Mouse (Mus musculus): ENCODE data around the gene Rorb. TPM values are rescaled to one million over a fixed set of nuclear protein-coding genes. Genes with fewer than 3 reads are reported as not detected.

The Rorb gene
- total and polyA plus RNA-seq, 3 experiments: not detected

GRCm38 (mm10) chr19:19097149-19097548 is 13.8 kb downstream of the Rorb start:
- TF ChIP-seq KAT2A (IDR thresholded peaks at IDR 0.05; ENCODE audit: insufficient replicate concordance, low read length): no peak
- no peak for TF ChIP-seq TBP (conservative IDR thresholded peaks at IDR 0.05; ENCODE audit: low read depth, low read length)
- no peak for TF ChIP-seq RCOR1 (conservative IDR thresholded peaks at IDR 0.05; ENCODE audit: low read depth, low read length)
- TF ChIP-seq HCFC1 (IDR thresholded peaks at IDR 0.05; ENCODE audit: low read depth, low read length): no peak
- no peak for TF ChIP-seq ZC3H11A (IDR thresholded peaks at IDR 0.05; ENCODE audit: low read depth, low read length)
- TF ChIP-seq ETS1 (conservative IDR thresholded peaks at IDR 0.05; ENCODE audit: low read depth, low read length): no peak
- no peak for TF ChIP-seq BHLHE40 (IDR thresholded peaks at IDR 0.05; ENCODE audit: low read depth, low read length)
- no peak for TF ChIP-seq UBTF (IDR thresholded peaks at IDR 0.05; ENCODE audit: low read depth, low read length)
- TF ChIP-seq PAX5 (IDR thresholded peaks at IDR 0.05; ENCODE audit: low read length): no peak
- no peak for TF ChIP-seq TCF12 (IDR thresholded peaks at IDR 0.05; ENCODE audit: low read depth, low read length)
- TF ChIP-seq USF1 (IDR thresholded peaks at IDR 0.05; ENCODE audit: low read depth, low read length): no peak
- TF ChIP-seq CHD1 (IDR thresholded peaks at IDR 0.05; ENCODE audit: low read depth, low read length): no peak
- TF ChIP-seq POLR2A (IDR thresholded peaks at IDR 0.05; ENCODE audit: low read depth, low read length): no peak
- no peak for TF ChIP-seq IRF4 (IDR thresholded peaks at IDR 0.05; ENCODE audit: low read depth, low read length)
- TF ChIP-seq RAD21 (IDR thresholded peaks at IDR 0.05; ENCODE audit: low read depth, low read length): no peak
- no peak for TF ChIP-seq ZMIZ1 (IDR thresholded peaks at IDR 0.05; ENCODE audit: low read depth, low read length)
- TF ChIP-seq MEF2A (IDR thresholded peaks at IDR 0.05; ENCODE audit: borderline replicate concordance, low read depth, low read length): no peak
- no peak for TF ChIP-seq CHD2 (IDR thresholded peaks at IDR 0.05; ENCODE audit: low read length)
- TF ChIP-seq JUN (IDR thresholded peaks at IDR 0.05; ENCODE audit: insufficient read depth, low read depth, low read length): no peak
- dilution Hi-C loops (cut with MboI; ENCODE audit: extremely low pct_ligation_motif_present, extremely low pct_unique_long_range_greater_than_20kb, low sequenced_read_pairs): no loop called here

GRCm38 (mm10) chr19:19089427-19089826 is 21.6 kb downstream of the Rorb start:
- dilution Hi-C loops (cut with MboI; ENCODE audit: extremely low pct_ligation_motif_present, extremely low pct_unique_long_range_greater_than_20kb, low sequenced_read_pairs) (no loop called here), in situ Hi-C loops (cut with MboI; ENCODE audit: low pct_ligation_motif_present, low pct_unique_long_range_greater_than_20kb, low sequenced_read_pairs) (no loop called here)
- no peak overlapping the region for H3K9ac ChIP-seq (ENCODE audit: insufficient read depth, low read depth)
- no peak overlapping the region for H3K27ac ChIP-seq (ENCODE audit: insufficient read depth, low read depth)
- no peak for DNase-seq (ENCODE audit: extremely low read depth)
- H3K79me2 ChIP-seq (replicated peaks; ENCODE audit: control insufficient read depth, extremely low read depth, insufficient read depth, poor library complexity, severe bottlenecking): no peaks in the 10 kb centered on the region
- no peaks in the 10 kb centered on the region for H3K27me3 ChIP-seq (replicated peaks)
- H3K4me2 ChIP-seq (ENCODE audit: insufficient read depth, low read depth, poor library complexity, severe bottlenecking): no peak overlapping the region
- no peaks in the 10 kb centered on the region for H3K36me3 ChIP-seq (replicated peaks in 1 of 2; ENCODE audit: control insufficient read depth in 1 of 2, insufficient read depth in 1 of 2, low read length in 1 of 2)
- H3K9me3 ChIP-seq (replicated peaks; ENCODE audit: low read length): no peaks in the 10 kb centered on the region
- H3K4me1 ChIP-seq (ENCODE audit: control insufficient read depth in 1 of 2, insufficient read depth in 2 of 2): no peaks in the 10 kb centered on the region
- H3K4me3 ChIP-seq (replicated peaks in 1 of 3; ENCODE audit: low read depth in 2 of 3, low read length in 2 of 3, poor library complexity in 1 of 3): no peak overlapping the region
- TF ChIP-seq ZKSCAN1 (IDR thresholded peaks at IDR 0.05; ENCODE audit: borderline replicate concordance, low read depth, low read length): no peak
- no peak for TF ChIP-seq ELF1 (IDR thresholded peaks at IDR 0.05; ENCODE audit: low read depth, low read length)
- TF ChIP-seq ZNF384 (IDR thresholded peaks at IDR 0.05; ENCODE audit: low read depth, low read length): no peak

More at GRCm38 (mm10) chr19:19097149-19097548, 13.8 kb downstream of the Rorb start:
- no peak overlapping the region for H3K4me3 ChIP-seq (replicated peaks in 1 of 3; ENCODE audit: low read depth in 2 of 3, low read length in 2 of 3, poor library complexity in 1 of 3)
- no peak overlapping the region for H3K27ac ChIP-seq (ENCODE audit: insufficient read depth, low read depth)
- in situ Hi-C loops (cut with MboI; ENCODE audit: low pct_ligation_motif_present, low pct_unique_long_range_greater_than_20kb, low sequenced_read_pairs): no loop called here
- H3K27me3 ChIP-seq (replicated peaks): no peaks in the 10 kb centered on the region
- no peaks in the 10 kb centered on the region for H3K9me3 ChIP-seq (replicated peaks; ENCODE audit: low read length)
- no peak overlapping the region for H3K9ac ChIP-seq (ENCODE audit: insufficient read depth, low read depth)
- DNase-seq (ENCODE audit: extremely low read depth): no peak
- no peaks in the 10 kb centered on the region for H3K4me1 ChIP-seq (ENCODE audit: control insufficient read depth in 1 of 2, insufficient read depth in 2 of 2)
- H3K36me3 ChIP-seq (replicated peaks in 1 of 2; ENCODE audit: control insufficient read depth in 1 of 2, insufficient read depth in 1 of 2, low read length in 1 of 2): no peaks in the 10 kb centered on the region
- no peak overlapping the region for H3K4me2 ChIP-seq (ENCODE audit: insufficient read depth, low read depth, poor library complexity, severe bottlenecking)
- no peaks in the 10 kb centered on the region for H3K79me2 ChIP-seq (replicated peaks; ENCODE audit: control insufficient read depth, extremely low read depth, insufficient read depth, poor library complexity, severe bottlenecking)

Data from CH12.LX (cell line).